Mouse (Mus musculus) ovary, postnatal 10 days (tissue): ENCODE measurements around the gene Fjx1.
A peak's percentile ranks its signal among the peaks of the same experiment; 100 is the strongest.

Experiments used
- DNase-seq: peaks from one replicate; pipeline ENCODE4 v3.0.0; 2022; ENCODE audit warnings: low spot score

Fjx1 gene

DNA sequence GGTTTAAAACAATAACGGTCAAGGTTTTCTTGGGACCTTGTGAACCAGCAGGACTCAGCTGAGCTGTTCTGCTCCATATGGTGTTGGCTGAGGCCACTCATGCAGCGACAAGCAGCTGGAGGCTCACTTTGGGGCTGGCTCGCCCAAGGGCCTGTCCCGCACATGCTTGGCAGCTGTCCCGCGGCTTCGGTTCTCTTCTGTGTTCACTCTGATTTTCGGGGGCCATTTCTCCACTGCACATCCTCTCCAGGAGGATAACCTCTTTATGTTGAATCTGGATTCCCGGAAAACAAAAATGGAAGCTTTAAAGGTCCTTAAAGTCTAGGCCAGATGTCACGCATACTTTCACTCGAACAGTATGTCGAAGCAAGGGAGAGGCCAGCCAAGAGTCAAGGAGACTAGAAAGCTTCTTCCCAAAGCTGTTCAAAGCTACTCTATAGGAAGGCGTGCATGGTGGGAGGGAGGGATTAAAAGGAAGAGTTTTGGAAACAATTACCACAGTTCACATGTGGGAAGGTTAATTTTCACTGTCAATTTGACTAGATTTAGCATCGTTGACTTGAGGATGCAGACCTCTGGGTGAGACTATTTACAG lies 36.1 kb downstream of the Fjx1 start:
- DNase-seq: no peak

DNA sequence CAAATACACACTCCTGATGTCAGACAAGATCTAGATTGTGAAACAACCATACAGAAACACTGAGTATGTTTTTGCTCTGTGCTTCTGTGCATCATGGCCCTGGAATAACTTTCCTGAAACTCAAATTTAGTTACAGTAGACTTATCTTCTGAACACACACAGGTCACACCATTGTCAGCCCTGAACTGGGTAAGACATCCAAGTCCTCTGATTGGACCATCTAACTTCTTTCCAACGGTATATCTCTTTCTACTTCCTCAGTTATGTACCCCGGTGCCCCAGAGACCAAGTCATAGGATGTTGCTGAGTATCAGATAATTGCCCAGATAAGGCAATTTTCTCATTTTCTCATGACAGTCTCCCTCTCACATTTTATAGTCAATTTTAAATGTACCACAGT lies 39.6 kb downstream of the Fjx1 start:
- no peak for DNase-seq

DNA sequence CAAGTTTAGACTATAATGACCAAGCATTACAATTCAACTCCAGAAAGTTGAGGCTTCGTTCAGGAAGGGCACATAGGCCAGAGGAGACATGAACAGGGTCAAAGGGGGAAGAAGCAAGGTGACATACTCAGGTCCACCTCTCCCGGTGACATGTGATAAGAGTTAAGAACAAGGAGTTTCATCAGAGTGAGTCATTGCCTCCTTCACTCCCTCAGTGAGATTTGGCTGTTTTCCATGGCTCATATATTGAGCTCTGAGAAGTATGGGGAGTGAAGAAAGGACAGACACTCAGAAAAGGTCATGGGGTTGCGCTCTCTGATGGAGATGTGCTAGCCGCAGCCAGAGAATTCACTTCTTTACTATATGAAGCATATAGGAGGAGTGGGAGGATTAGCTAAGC lies 41.7 kb downstream of the Fjx1 start:
- DNase-seq: no peak

DNA sequence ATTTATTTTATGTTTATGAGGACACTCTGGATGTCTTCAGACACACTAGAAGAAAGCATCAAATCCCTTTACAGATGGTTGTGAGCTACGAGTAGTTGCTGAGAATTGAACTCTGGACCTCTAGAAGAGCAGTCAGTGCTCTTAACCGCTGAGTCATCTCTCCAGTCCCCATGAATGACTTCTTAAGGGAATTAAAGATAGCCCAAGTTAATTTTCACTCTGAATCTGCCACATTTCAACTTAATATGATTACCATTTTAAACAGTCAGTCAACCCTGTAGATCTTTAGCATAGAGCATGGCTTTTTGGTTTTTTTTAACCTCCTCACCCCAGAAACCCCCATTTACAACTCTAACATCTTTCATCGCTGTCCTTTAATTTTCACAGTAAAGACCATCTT lies 42.6 kb downstream of the Fjx1 start:
- DNase-seq: no peak

DNA sequence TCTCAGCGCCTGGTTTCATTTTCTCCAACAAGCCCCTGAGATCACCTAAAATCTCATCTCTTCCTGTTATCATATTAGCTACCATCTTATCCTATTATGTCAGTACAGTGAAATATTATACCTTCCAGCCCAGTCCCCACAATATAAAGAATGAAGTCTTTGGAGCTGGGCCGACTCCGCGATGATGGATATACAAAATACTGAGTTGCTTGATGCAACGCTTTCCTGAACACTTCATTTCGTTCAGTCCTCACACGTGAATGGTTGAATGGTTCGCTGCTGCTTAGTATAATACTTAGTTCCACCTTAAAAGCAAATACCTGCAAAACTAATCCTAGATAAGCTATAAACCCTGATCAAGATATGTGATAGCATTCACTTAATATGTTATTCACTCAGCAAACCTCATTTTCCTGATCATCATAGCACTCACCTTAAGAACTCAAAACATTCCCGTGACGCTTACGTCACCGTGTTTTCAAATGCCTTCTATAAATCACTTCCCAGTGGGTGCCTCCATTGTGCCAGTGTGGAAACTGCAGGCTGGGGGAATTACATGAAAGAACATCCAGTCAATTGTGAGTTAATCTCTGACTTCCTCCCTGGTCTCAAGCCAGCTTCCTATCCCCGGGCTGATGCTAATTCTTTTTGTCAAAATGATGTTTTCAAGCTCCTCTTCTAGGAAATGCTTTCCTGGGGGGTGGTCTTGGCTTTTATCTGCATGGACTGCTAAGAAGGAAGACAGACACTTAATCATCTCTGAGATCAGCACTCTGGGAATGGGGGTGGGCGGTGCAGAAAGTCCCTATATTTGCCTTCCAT lies 44.7 kb downstream of the Fjx1 start, which contains the start of gene Trim44:
Gene Trim44, minus strand, starts transcription at position 466 of the 822 bp plus-strand sequence.
- DNase-seq: no peak

DNA sequence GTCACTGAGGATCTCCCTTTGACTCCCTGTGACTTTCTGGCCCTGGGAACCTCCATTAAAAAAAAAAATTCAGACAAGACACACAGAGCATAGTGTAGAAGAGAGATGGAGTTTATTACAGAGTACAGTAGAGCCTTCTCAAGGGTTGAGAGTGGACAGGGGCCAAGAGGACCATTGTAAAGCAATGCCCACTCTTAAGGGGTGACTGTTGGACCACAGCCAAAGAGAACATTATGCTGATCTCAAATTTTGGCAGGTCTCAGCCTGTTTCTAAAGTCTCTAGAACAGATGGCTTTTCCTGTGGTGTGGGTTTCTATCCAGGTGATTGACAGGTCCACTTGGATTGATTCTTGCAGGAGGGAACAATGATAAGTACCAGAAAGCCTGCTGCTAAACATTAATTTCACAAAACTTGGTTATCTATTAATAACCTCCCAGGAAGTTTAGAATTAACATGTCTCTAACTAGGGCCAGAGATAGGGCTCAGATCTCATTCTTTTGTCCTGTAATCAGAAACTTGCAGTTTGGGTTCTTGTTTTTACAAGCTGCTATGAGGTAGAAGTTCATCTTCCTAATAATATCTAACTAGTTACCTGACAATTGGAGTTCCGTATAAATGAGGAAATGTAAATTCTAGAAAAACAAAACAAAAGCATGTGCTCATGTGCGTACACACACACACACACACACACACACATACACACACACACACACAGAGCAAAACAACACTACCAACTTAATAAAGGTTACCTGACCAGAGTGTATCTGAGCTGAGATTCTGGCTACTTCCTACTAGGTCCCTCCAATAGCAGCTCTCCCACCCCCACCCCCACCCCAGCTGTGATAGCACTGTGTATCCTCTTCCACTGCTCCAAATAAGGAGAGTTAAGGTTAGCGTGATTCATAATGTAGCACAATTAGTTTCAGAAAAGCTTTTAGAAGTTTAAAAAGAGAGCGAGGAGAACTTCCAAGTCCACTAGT lies 45.7 kb downstream of the Fjx1 start:
- DNase-seq: no peak

DNA sequence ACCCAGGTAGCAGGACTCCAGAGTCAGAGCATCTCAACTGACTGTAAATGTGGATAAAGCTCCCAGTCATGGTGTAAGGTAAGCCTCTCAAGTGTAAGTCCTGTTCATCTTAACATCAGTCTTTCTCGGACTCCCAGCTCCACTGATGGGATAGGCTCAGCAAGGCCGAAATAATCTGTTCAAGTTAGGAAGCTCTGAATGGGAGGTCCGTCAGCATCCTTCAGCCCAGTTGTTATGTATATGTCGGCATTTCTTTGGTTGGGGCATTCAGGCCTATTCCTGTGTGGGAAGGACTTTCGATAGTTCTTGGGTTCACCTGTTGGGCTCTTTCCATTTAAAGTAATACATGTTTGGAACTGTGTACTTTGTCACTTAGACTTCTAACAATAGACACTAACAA lies 48.3 kb downstream of the Fjx1 start:
- no peak for DNase-seq

DNA sequence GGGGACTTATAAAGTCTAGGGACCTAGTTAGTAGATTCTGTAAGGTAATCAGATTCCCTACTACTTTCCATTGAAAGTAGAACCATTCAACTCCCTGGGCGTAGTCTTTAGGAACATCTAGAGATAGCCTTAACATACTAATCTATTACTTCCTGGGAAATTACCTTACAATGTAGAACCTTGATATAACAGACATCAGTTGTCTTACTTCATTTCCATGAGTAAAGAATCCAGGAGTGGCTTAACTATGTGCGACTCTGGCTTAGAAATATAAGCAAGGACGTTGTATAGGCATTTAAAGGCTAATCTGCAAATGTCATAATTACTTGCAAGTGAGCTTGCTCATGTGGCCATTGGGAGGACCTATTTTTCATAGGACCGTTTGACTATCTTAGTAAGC lies 49.0 kb downstream of the Fjx1 start:
- no peak for DNase-seq

DNA sequence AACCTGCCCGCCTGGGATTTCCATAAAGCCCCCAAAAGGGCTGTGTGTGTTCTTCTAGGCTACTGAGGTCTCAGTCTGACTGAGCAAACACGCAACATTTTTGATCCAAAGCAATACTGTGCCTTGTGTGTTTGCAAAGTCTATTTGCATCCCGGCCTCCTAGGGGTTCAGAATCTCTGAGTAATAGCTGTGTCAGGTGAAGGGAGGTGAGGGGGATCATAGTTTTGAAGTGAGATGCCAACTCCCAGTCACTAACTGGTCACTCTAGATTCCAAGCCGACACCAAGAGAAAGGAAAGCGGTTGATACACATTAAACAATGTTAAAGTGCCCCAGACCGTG lies 51.0 kb downstream of the Fjx1 start:
- no peak for DNase-seq

DNA sequence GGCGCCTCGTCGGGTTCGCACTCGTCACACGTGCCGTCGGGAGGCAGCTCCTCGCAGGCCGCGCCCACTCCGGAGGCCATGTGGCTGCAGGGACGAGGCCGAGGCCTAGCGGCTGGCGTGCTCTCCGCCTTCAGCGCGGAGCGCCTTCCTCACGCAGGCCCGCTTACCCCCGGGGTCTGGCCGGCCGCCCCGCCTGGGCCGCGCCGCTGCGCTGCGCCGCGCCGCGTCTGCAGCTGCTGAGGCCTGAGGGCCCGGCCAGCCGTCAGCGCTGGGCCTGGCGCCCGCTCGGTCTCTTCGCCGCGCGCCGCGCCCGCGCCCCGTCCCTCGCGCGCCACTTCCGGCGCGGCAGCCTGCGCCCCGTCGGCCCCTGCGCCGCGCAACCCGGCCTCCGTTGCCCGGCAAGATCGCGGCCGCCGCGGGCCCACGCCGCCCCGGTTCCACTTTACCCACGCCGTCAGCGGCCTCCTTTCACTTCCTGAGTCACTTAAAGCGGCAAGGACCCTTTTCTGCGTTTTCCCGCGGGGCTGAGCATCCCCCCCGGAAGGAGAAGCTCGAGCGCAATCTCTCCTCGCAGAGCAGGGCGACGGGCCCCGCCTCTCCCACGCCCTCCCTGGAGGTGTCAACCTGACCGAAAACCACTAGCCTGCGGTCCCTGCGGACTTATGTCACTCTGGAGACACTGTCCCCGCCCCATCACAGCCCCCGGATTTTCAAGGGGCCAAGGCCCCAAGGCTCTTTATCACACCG lies 51.5 kb downstream of the Fjx1 start:
- peak; percentile 71 for DNase-seq

DNA sequence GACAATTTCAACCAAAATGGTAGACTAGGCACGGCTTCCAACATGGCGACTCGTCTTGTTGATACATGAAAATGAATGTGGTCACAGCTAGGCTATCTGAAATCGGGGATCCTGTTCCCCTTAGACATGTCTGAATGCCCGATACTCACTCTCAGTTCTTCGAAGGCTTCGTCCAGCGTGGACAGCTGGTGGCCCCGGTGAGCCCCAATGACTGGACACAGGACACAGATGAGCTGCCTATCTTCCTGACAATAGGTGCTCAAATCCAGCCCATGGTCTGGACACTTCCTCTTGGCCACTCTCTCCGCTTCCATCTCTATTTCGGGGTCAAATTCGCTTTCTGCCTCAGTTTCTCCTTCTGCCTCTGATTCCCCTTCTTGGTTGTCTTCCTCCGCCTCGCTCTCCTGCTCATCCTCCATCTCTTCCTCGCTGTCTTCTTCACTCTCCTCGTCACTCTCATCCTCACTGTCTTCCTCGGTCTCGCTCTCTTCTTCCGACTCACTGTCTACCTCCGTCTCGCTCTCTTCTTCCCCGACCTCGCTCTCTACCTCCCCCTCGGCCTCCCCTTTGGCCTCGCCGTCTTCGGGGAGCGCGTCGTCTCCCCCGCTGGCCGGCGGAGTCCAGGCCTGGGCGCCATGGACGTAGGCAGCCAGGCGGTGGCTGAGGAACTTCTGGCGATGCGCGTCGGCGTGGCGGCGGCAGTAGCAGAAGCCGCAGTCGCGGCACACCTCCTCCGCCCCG lies 52.3 kb downstream of the Fjx1 start:
- no peak for DNase-seq
